Mouse (Mus musculus): ENCODE measurements at regions not wholly inside any gene's neighbourhood (a gene's known extent, or its start where the extent isn't known, plus 50 kb on each side); places are given as distances from the start of the nearest gene placed in this dataset.

- no peak for DNase-seq
These were observed 73.5 kb upstream of the Tspan5 start for GRCm38 (mm10) chr3:138668394-138669092.

GRCm38 (mm10) chr3:138675881-138676280, 66.1 kb upstream of the Tspan5 start:
- no peak for DNase-seq

- no peak for DNase-seq
These were observed 63.6 kb upstream of the Tspan5 start for GRCm38 (mm10) chr3:138678351-138678750.

- DNase-seq = no peak
These were observed 55.3 kb upstream of the Tspan5 start for GRCm38 (mm10) chr3:138686636-138687230.

- DNase-seq = no peak
These were observed 53.4 kb upstream of the Tspan5 start for GRCm38 (mm10) chr3:138688606-138689005.
